Mouse (Mus musculus) layer of hippocampus, adult 11-12 months (tissue): Measurements from ENCODE around the gene Gpnmb.
A peak's percentile ranks its signal among the peaks of the same experiment; 100 is the strongest.

Source experiments
- DNase-seq: peaks from one replicate; pipeline ENCODE4 v3.0.0; 2022; ENCODE audit warnings: low spot score

Gpnmb gene

GRCm38 (mm10) chr6:49096933-49097461, 60.7 kb downstream of the Gpnmb start:
- DNase-seq: peak; percentile 53

- DNase-seq: no peak
Measured at GRCm38 (mm10) chr6:49097596-49098110, 61.3 kb downstream of the Gpnmb start.

GRCm38 (mm10) chr6:49099086-49099485, 62.7 kb downstream of the Gpnmb start:
- DNase-seq: no peak

- DNase-seq: no peak
Measured at GRCm38 (mm10) chr6:49106746-49107500, 70.6 kb downstream of the Gpnmb start.

- DNase-seq: no peak
Measured at GRCm38 (mm10) chr6:49109196-49109595, 72.8 kb downstream of the Gpnmb start.

- no peak for DNase-seq
Measured at GRCm38 (mm10) chr6:49113895-49114294, 77.5 kb downstream of the Gpnmb start.

- DNase-seq: no peak
Measured at GRCm38 (mm10) chr6:49114457-49114856, 78.1 kb downstream of the Gpnmb start.

GRCm38 (mm10) chr6:49115550-49115949, 79.2 kb downstream of the Gpnmb start:
- DNase-seq: no peak

- DNase-seq: no peak
Measured at GRCm38 (mm10) chr6:49116241-49116640, 79.9 kb downstream of the Gpnmb start.

- no peak for DNase-seq
Measured at GRCm38 (mm10) chr6:49118446-49118845, 82.1 kb downstream of the Gpnmb start.

- DNase-seq: no peak
Measured at GRCm38 (mm10) chr6:49119462-49120135, 83.3 kb downstream of the Gpnmb start.

GRCm38 (mm10) chr6:49120370-49120769, 84.0 kb downstream of the Gpnmb start:
- no peak for DNase-seq
